Mouse (Mus musculus): Measurements from ENCODE around the gene Igfbp1. TPM values are rescaled to one million over a fixed set of nuclear protein-coding genes. Genes with fewer than 3 reads are reported as not detected.

Gene Igfbp1
- total RNA-seq (2021) = 3.5 and 20.9 TPM in 2 replicates
- long read RNA-seq, experiment 1, partial matches to known transcripts = 0 of 2 reads
- long read RNA-seq, experiment 1, other reads (novel, unspliced or antisense) = 0 of 2 reads
- long read RNA-seq, experiment 2, partial matches to known transcripts = 0 of 4 reads
- long read RNA-seq, experiment 2, other reads (novel, unspliced or antisense) = 0 of 4 reads

GRCm38 (mm10) chr11:7197491-7197941 lies at the start of gene Igfbp1:
Igfbp1 (plus strand) TSS chr11:7197782.
- no peak for DNase-seq

- no peak for DNase-seq
Observed at GRCm38 (mm10) chr11:7147945-7148344, 49.6 kb upstream of the Igfbp1 start.

GRCm38 (mm10) chr11:7149471-7149870 lies 48.1 kb upstream of the Igfbp1 start:
- DNase-seq = no peak

- no peak for DNase-seq
Observed at GRCm38 (mm10) chr11:7150511-7150910, 47.1 kb upstream of the Igfbp1 start.

- no peak for DNase-seq
Observed at GRCm38 (mm10) chr11:7152371-7152770, 45.2 kb upstream of the Igfbp1 start.

- DNase-seq = no peak
Observed at GRCm38 (mm10) chr11:7153081-7153480, 44.5 kb upstream of the Igfbp1 start.

GRCm38 (mm10) chr11:7156427-7156826 lies 41.2 kb upstream of the Igfbp1 start:
- DNase-seq = no peak

- no peak for DNase-seq
Observed at GRCm38 (mm10) chr11:7158196-7158595, 39.4 kb upstream of the Igfbp1 start.

- no peak for DNase-seq
Observed at GRCm38 (mm10) chr11:7160146-7160545, 37.4 kb upstream of the Igfbp1 start.

GRCm38 (mm10) chr11:7160637-7161101 lies 36.9 kb upstream of the Igfbp1 start:
- DNase-seq = no peak

GRCm38 (mm10) chr11:7161502-7162174 lies 35.9 kb upstream of the Igfbp1 start:
- peak; percentile 36 for DNase-seq

GRCm38 (mm10) chr11:7164416-7164815 lies 33.2 kb upstream of the Igfbp1 start:
- DNase-seq = no peak

- peak; percentile 43 for DNase-seq
Observed at GRCm38 (mm10) chr11:7169645-7170044, 27.9 kb upstream of the Igfbp1 start.

- DNase-seq = no peak
Observed at GRCm38 (mm10) chr11:7173664-7174063, 23.9 kb upstream of the Igfbp1 start.

GRCm38 (mm10) chr11:7178724-7179123 lies 18.9 kb upstream of the Igfbp1 start:
- DNase-seq = no peak

- no peak for DNase-seq
Observed at GRCm38 (mm10) chr11:7179276-7179675, 18.3 kb upstream of the Igfbp1 start.

GRCm38 (mm10) chr11:7182409-7183042 lies 15.1 kb upstream of the Igfbp1 start:
- DNase-seq = no peak

GRCm38 (mm10) chr11:7184420-7184819 lies 13.2 kb upstream of the Igfbp1 start:
- no peak for DNase-seq

- DNase-seq = no peak
Observed at GRCm38 (mm10) chr11:7187472-7187871, 10.1 kb upstream of the Igfbp1 start.

- DNase-seq = no peak
Observed at GRCm38 (mm10) chr11:7188469-7188868, 9.1 kb upstream of the Igfbp1 start, which contains the start of gene Gm11985. Gm11985 (minus strand) TSS chr11:7188569.

- DNase-seq = no peak
Observed at GRCm38 (mm10) chr11:7192710-7193109, 4.9 kb upstream of the Igfbp1 start.

- DNase-seq = no peak
Observed at GRCm38 (mm10) chr11:7193134-7193533, 4.4 kb upstream of the Igfbp1 start.
